Mouse (Mus musculus) cerebellum, adult 9-11 months (tissue): ENCODE measurements at regions not wholly inside any gene's neighbourhood (a gene's known extent, or its start where the extent isn't known, plus 50 kb on each side); places are given as distances from the start of the nearest gene placed in this dataset.

Experiments used
- DNase-seq: peaks from one replicate; pipeline ENCODE4 v3.0.0; 2022

DNA sequence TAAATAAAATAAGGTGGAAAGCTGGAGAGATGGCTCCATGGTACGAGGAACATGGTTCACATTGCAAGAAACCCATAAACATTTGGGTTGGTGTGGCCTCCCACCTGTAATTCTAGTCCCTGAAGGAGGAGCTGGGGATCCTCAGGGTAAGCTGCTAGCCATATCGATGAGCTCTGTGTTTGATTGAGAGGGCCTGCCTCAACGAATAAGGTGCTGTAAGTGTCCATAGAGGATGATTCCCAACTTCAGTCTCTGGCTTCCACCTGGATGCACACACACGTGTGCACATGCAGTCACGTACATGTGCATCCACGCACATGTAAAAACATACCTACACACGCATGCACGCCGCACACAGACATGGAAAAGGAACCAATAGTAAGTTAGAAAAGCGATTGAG, 199.0 kb upstream of the Rreb1 start:
- DNase-seq: no peak

DNA sequence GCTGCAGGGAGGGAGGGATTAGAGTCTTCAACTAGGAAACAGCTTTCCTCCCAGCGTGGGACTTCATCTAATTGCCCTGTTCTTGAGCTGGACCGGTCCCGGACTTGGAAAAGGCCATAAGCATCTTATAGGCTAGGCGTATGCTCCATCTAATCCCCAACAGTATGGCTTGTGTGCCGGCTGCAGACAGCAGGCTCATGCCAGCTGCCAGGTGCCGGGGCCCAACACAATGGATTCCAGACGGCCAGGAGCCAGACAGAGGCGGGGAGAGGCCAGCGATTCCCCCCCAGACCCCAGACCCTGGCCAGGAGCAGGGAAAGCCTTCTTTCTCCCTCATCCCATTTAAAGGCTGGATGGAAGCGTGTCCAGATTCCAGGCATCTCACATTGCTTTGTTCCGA, 198.4 kb upstream of the Rreb1 start:
- peak; percentile 35 for DNase-seq

GRCm38 (mm10) chr13:37580806-37581205, 197.4 kb upstream of the Rreb1 start:
- no peak for DNase-seq

DNA sequence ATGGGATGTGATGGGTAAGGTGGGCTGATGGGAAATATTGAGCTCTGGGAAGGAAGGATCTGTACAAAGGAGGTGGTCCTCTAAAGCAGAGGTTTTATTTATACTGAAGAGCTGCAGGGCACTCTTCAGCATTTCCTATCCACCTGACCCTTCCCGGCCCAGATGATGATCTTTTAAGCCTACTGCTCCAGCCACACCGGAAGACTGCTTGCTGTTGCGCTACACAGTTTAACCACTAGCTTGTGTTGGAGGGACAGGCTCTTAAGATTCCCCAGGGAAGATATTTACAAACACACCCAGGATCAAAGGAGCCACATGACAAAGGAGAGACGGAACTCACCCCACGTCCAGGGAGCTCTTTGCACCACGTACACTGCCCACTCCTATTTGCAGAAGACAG, 196.8 kb upstream of the Rreb1 start:
- no peak for DNase-seq

DNA sequence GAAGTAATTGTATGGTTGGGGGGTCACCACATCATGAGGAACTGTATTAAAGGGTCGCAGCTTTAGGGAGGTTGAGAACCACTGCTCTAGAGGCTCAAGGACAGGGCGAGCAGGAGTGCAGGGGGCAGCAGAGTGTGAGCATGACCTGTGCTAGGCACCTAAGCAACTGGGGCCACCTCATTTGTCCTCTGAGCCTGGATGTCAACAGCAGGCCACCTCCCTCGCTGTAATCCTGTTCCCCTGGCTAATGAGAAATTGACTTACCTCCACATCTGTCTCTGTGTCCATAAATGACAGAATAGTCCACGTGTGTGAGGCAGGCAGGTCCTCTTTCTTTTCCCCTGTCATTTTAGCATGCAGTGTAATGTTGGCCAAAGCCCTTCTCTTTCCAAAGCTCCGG, 192.7 kb upstream of the Rreb1 start:
- DNase-seq: no peak

DNA sequence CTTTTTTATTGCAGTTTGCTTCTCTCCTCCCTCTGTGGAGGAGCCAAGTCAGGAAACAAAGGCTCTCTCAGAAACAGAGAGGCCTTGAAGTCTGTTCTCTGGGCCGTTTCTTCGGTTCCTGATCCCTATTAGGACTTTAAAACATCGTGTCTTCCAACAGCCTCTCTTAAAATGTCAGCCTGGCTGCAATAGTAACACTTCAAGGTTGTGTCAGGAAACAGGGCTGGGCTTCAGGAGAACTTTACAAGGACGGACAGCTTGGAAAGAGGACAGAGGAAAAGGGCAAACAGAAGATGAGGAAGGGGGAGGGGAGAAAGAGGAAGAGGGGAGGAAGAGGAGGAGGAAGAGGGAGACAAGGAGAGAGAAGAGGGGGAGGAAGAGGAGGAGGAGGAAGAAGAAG, 191.7 kb upstream of the Rreb1 start:
- no peak for DNase-seq

- no peak for DNase-seq
Measured at GRCm38 (mm10) chr13:37587911-37588310, 190.3 kb upstream of the Rreb1 start.

DNA sequence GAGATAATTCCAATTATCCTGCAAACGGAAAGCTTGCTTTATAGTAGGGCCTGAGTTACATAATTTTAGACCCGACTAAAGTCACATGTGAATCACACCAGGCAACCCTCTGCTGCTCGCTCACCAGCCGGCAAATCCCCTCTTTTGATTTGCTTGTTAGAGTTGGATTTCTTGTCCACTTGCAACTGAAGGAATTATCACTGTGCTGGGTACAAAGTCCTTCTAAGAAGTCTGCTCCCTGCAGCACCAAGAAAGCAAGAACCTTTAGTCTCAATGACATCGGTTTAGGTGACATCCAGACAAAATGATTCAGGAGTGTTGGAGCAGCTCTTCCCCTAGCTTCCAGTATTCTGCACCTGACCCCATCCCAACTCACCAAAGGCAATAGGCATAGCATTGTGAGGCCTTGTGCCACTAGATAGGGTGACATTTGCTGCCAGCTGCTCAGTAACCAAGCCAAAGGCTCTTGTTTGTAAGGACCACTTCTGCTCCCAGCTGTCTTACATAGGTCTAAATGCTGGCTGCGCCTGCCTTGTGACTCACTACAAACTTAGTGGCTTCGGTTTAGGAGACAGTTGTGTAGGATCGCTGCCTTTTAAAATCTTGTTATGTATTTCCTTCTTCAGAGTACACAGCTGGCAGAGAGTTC, 189.5 kb upstream of the Rreb1 start:
- no peak for DNase-seq

GRCm38 (mm10) chr13:37592149-37592548, 186.1 kb upstream of the Rreb1 start:
- DNase-seq: no peak

- DNase-seq: no peak
Measured at GRCm38 (mm10) chr13:37595196-37595595, 183.0 kb upstream of the Rreb1 start.

GRCm38 (mm10) chr13:37597575-37597974, 180.6 kb upstream of the Rreb1 start:
- DNase-seq: no peak

DNA sequence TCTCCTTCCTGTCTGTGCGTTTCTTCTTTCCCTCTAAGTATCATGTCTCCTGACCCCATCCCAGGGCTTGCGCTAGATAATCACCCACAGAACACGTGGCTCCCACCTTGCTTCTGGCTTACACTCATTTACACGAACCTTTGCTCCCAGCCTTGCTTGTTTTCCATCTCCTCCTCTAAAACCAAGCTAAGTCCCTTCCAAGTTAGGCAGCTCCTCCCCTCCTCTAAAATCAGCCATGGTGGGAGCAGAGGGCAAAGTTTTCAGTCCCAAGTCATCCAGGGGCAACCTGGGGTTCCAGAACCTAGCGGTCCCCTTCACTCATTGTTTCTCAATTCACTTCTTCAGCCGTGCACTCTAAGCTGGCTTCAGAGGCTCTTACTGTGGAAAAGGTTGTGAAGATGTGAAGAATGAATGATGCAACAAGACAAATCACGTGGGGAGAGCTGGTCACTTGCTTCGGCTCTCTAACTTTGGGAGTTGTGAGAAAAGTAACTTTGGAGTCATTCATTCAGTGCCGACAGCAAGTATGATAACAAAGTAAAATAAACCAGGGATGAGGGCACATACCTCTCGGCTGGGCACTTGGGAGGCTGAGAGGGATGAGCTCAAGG, 179.9 kb upstream of the Rreb1 start:
- no peak for DNase-seq

DNA sequence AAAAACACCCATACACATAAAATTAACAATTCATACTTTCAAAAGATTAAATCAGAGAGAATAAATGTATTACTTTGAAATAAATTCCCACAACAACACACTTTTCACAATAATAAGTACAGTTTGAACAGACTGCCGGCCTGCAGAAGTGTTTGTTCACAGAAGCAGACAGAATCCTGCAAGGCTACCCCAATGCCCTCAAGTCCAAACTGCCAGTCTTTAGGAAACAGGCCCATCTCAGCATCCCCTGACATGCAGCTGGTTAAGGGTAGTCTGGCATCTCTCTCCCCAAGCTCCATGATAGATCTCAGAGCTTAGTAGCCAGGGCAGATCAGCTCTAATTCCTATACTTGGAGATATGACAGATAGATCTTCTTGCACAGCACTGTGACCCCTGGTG, 178.5 kb upstream of the Rreb1 start:
- DNase-seq: no peak

- no peak for DNase-seq
Measured at GRCm38 (mm10) chr13:37600172-37600571, 178.0 kb upstream of the Rreb1 start.

DNA sequence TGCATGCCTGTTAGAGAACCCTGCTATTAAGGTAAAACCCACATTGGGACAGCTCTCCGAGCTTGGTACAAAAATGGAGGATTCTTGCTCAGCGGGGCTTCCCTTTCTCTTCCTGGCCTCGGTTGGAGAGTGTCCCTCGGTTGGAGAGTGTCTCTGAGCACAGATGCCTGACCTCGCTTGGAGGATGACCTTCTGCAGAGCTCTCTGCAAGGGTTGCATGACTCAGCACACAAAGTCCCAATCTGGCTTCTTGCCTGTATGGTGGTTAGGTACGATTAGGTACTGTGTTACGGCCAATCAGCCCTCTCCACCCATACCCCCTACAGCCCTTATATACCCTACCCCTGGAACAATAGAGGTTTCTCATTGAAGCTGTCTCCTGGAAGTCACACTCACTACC, 177.1 kb upstream of the Rreb1 start:
- DNase-seq: no peak

DNA sequence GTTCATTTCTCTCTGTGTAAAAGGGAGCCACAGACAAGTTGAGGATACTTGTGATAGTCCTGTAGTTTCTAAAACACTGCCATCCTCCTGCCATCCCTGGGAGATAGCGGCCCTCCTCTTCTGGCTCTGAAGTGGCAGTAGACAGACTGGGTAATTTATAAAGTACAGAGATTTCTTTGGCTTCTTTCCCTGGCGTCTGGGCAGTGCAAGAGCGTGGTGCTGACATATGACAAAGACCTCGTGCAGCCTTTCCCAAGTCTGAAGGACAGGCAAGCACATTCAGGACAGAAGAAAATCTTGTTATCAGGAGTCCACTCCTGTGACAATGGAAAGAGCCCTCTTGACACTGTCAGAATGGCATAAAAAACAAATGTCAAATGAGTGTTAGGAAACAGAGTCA, 175.9 kb upstream of the Rreb1 start:
- DNase-seq: no peak

DNA sequence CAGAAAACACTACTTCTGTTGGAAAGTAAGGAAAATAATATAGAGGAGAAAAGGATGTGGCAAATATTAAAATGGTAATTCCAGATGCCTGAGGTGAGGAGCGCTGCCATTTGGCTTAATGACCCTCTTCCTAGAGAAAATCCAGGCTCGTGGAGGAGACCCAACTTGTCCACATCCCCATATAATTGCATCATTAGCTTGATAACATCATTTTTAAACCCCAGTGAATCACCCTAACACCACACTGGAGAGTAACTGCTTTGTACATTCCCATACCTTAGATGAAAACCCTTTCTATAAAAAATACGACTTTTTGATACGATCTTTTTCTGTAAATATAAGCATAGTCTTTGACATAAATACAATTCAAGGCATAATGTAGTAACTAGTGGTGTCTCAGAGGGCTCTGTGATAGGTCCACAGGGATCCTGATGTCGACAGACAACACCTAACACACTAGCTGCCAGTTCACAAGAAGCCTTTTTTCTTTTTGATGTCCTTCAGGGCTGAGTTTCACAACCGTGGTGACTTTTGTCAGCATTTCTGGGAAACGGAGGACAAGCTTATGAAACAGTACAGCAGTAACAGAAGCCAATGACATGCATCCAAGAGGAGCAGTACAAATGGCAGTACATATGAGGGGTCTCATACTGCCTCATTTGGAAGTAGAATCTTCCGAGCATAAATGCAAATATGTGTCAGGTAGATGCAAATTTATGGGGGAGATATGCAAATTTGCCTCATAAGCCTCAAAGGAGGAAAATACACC, 174.8 kb upstream of the Rreb1 start:
- no peak for DNase-seq

DNA sequence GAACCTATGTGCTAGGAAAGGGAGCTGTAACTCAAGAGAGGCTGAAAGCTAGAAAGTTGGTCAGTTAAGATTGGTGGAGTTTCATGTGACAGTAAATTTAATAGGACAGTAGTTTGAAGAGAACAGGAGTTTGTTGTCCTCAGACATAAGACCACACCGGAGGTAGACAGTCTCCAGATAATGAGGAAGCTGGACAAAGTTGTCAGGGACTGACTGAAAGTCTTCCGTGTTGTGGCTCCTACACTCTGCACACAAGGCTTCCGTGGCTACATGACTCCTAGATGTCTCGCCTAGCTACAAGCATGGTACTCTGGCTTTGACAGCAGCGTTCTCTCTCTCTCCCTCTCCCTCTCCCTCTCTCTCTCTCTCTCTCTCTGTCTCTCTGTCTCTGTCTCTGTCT, 171.9 kb upstream of the Rreb1 start:
- no peak for DNase-seq

GRCm38 (mm10) chr13:37609085-37609484, 169.1 kb upstream of the Rreb1 start:
- no peak for DNase-seq

- no peak for DNase-seq
Measured at GRCm38 (mm10) chr13:37611387-37611786, 166.8 kb upstream of the Rreb1 start.

- no peak for DNase-seq
Measured at GRCm38 (mm10) chr13:37617015-37617414, 161.2 kb upstream of the Rreb1 start.

DNA sequence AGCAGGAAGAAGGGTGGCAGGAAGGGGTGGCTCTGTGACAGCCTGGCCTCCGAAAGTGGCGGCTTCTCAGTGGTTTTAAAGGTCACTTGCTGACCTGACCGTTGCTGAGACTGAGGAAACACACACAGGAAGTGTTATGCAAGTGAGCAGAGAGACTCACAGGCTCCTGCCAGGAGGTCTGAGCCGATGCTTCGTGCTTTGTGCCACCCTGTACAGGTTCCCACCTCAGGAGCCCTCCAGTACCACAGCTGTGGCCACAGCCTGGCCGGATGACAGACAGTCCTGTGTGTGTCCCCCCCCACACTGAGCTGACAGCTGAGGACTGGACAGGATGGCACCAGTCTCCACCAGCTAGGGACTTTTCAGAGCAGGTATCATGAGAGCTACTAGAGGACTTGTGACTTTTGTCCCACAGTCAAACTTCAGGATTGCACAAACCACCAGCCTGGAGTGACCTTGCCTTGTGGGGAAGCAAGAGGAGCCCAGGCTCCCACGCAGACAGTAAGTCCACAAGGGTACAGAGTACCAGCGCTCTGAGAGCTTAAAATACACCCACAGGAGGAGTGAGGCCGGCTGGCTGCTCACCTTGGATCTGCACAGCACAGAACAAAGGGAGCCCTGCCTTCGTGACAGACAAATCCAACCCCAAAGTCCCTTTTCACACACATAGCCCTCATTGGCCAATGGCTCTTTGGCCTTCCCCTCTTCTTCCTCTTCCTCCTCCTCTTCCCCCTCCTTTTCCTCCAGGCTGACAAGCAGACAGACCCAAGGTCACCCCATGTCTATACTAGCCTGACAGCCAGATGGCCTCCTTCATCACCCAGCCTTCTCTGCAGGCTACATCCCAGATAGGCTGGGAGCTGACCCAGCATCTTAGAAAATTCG, 158.1 kb upstream of the Rreb1 start:
- DNase-seq: no peak

- DNase-seq: no peak
Measured at GRCm38 (mm10) chr13:37621319-37622050, 156.7 kb upstream of the Rreb1 start.
